Mouse (Mus musculus): ENCODE results near the gene Rpl28. TPM values are rescaled to one million over a fixed set of nuclear protein-coding genes. Genes with fewer than 3 reads are reported as not detected.
A peak's percentile ranks its signal among the peaks of the same experiment; 100 is the strongest.

The Rpl28 gene
- polyA plus RNA-seq, 1 experiment from 2014 or later, result 300 TPM

GRCm38 (mm10) chr7:4764946-4765710 lies 27.5 kb upstream of the Rpl28 start:
- 0 out of 2 replicates have a peak overlapping the region, but pooled peaks have one; percentile 11 for H3K9ac ChIP-seq (replicated peaks)
- no peaks in the 10 kb centered on the region for H3K36me3 ChIP-seq
- peaks cover 17% of the 10 kb centered on the region for H3K4me1 ChIP-seq
- H3K27ac ChIP-seq (replicated peaks), result 0 out of 2 replicates have a peak overlapping the region, but pooled peaks have one; percentile 2
- H3K9me3 ChIP-seq, result no peaks in the 10 kb centered on the region
- WGBS, result 14% methylated on average over 4 of the region's 4 CpGs
- ATAC-seq (ENCODE audit: low FRiP score, low read depth), result no peak
- no peak overlapping the region for H3K4me2 ChIP-seq (replicated peaks)
- no peak overlapping the region for H3K4me3 ChIP-seq
- H3K27me3 ChIP-seq, result peaks cover 4% of the 10 kb centered on the region; the same call in 1 of the 2 replicates

GRCm38 (mm10) chr7:4771202-4771601 lies 21.5 kb upstream of the Rpl28 start, which contains the start of gene Fam71e2:
Gene Fam71e2, minus strand, starts transcription at chr7:4771302.
- Histone ChIP-seq H3K36me3 (no peaks in the 10 kb centered on the region), H3K27me3 (peaks cover 22% of the 10 kb centered on the region), H3K4me1 (peaks cover 3% of the 10 kb centered on the region; the same call in 1 of the 2 replicates), H3K9me3 (no peaks in the 10 kb centered on the region), H3K9ac (replicated peaks) (no peak within 1 kb of the TSS), H3K4me3 (no peak within 1 kb of the TSS), H3K27ac (replicated peaks) (no peak within 1 kb of the TSS), H3K4me2 (replicated peaks) (no peak within 1 kb of the TSS)
- WGBS, result 87% methylated on average over 3 of the region's 5 CpGs
- ATAC-seq (ENCODE audit: low FRiP score, low read depth), result no peak

- peaks cover 56% of the 10 kb centered on the region for H3K27me3 ChIP-seq
- 61% methylated on average over 10 of the region's 10 CpGs for WGBS
Observed at GRCm38 (mm10) chr7:4776131-4776530, 16.5 kb upstream of the Rpl28 start.

GRCm38 (mm10) chr7:4776861-4777830 lies 15.5 kb upstream of the Rpl28 start:
- no peak overlapping the region for H3K27ac ChIP-seq (replicated peaks)
- peak overlapping the region; percentile 31 for H3K4me3 ChIP-seq
- 2% methylated on average over 35 of the region's 56 CpGs for WGBS
- ATAC-seq (ENCODE audit: low FRiP score, low read depth), result peak; percentile 89
- peaks cover 23% of the 10 kb centered on the region for H3K4me1 ChIP-seq
- H3K4me2 ChIP-seq (replicated peaks), result peak overlapping the region; percentile 48
- H3K9ac ChIP-seq (replicated peaks), result peak overlapping the region; percentile 17
- no peaks in the 10 kb centered on the region for H3K9me3 ChIP-seq
- H3K27me3 ChIP-seq, result peaks cover 56% of the 10 kb centered on the region
- no peaks in the 10 kb centered on the region for H3K36me3 ChIP-seq

More at GRCm38 (mm10) chr7:4776131-4776530, 16.5 kb upstream of the Rpl28 start:
- Histone ChIP-seq H3K27ac (replicated peaks) (no peak overlapping the region), H3K36me3 (no peaks in the 10 kb centered on the region), H3K9ac (replicated peaks) (no peak overlapping the region), H3K4me1 (peaks cover 19% of the 10 kb centered on the region), H3K4me3 (no peak overlapping the region), H3K4me2 (replicated peaks) (no peak overlapping the region), H3K9me3 (no peaks in the 10 kb centered on the region)
- no peak for ATAC-seq (ENCODE audit: low FRiP score, low read depth)

- ATAC-seq (ENCODE audit: low FRiP score, low read depth), result peak; percentile 17; the same call in 1 of the 2 replicates
- peaks cover 56% of the 10 kb centered on the region for H3K27me3 ChIP-seq
Observed at GRCm38 (mm10) chr7:4777851-4778637, 14.6 kb upstream of the Rpl28 start.

GRCm38 (mm10) chr7:4779921-4780320 lies 12.8 kb upstream of the Rpl28 start:
- H3K4me3 ChIP-seq, result no peak overlapping the region
- no peaks in the 10 kb centered on the region for H3K9me3 ChIP-seq
- no peak overlapping the region; the same call in 1 of the 2 replicates for H3K9ac ChIP-seq (replicated peaks)
- peaks cover 59% of the 10 kb centered on the region for H3K27me3 ChIP-seq
- ATAC-seq (ENCODE audit: low FRiP score, low read depth), result no peak
- no peaks in the 10 kb centered on the region for H3K36me3 ChIP-seq
- peaks cover 23% of the 10 kb centered on the region for H3K4me1 ChIP-seq
- 35% methylated on average over 5 of the region's 5 CpGs for WGBS
- no peak overlapping the region for H3K4me2 ChIP-seq (replicated peaks)
- no peak overlapping the region for H3K27ac ChIP-seq (replicated peaks)

More at GRCm38 (mm10) chr7:4777851-4778637, 14.6 kb upstream of the Rpl28 start:
- no peaks in the 10 kb centered on the region for H3K36me3 ChIP-seq
- peak overlapping the region; percentile 4; the same call in 1 of the 2 replicates for H3K9ac ChIP-seq (replicated peaks)
- H3K4me2 ChIP-seq (replicated peaks), result peak overlapping the region; percentile 48; the same call in 1 of the 2 replicates
- H3K4me1 ChIP-seq, result peaks cover 23% of the 10 kb centered on the region
- no peak overlapping the region for H3K4me3 ChIP-seq
- H3K9me3 ChIP-seq, result no peaks in the 10 kb centered on the region
- WGBS, result 3% methylated on average over 16 of the region's 20 CpGs
- H3K27ac ChIP-seq (replicated peaks), result no peak overlapping the region

GRCm38 (mm10) chr7:4782130-4782529 lies 10.5 kb upstream of the Rpl28 start:
- H3K9ac ChIP-seq (replicated peaks), result no peak overlapping the region
- no peaks in the 10 kb centered on the region for H3K9me3 ChIP-seq
- WGBS, result 58% methylated on average over 3 of the region's 3 CpGs
- no peak overlapping the region for H3K4me2 ChIP-seq (replicated peaks)
- peaks cover 46% of the 10 kb centered on the region for H3K27me3 ChIP-seq
- H3K4me3 ChIP-seq, result no peak overlapping the region
- ATAC-seq (ENCODE audit: low FRiP score, low read depth), result no peak
- no peak overlapping the region for H3K27ac ChIP-seq (replicated peaks)
- no peaks in the 10 kb centered on the region for H3K36me3 ChIP-seq
- H3K4me1 ChIP-seq, result peaks cover 19% of the 10 kb centered on the region

GRCm38 (mm10) chr7:4782759-4783158 lies 9.9 kb upstream of the Rpl28 start, which contains the start of the genes Il11 and Tmem190:
Gene Il11, minus strand, starts transcription at chr7:4782859.
Gene Tmem190, plus strand, starts transcription at chr7:4782937.
- Histone ChIP-seq H3K27ac (replicated peaks) (no peak within 1 kb of the TSS), H3K4me1 (peaks cover 13% of the 10 kb centered on the region), H3K9ac (replicated peaks) (no peak within 1 kb of the TSS), H3K4me2 (replicated peaks) (no peak within 1 kb of the TSS), H3K4me3 (no peak within 1 kb of the TSS), H3K9me3 (no peaks in the 10 kb centered on the region), H3K36me3 (no peaks in the 10 kb centered on the region), H3K27me3 (peaks cover 46% of the 10 kb centered on the region)
- WGBS, result 84% methylated on average over 2 of the region's 2 CpGs
- ATAC-seq (ENCODE audit: low FRiP score, low read depth), result no peak

GRCm38 (mm10) chr7:4783667-4784268 lies 8.9 kb upstream of the Rpl28 start:
- WGBS, result 86% methylated on average over 14 of the region's 14 CpGs
- H3K27me3 ChIP-seq, result peaks cover 46% of the 10 kb centered on the region
- no peaks in the 10 kb centered on the region for H3K9me3 ChIP-seq
- no peak overlapping the region for H3K4me3 ChIP-seq
- H3K36me3 ChIP-seq, result no peaks in the 10 kb centered on the region
- H3K4me2 ChIP-seq (replicated peaks), result no peak overlapping the region
- ATAC-seq (ENCODE audit: low FRiP score, low read depth), result no peak
- no peak overlapping the region for H3K27ac ChIP-seq (replicated peaks)
- H3K9ac ChIP-seq (replicated peaks), result no peak overlapping the region
- peaks cover 14% of the 10 kb centered on the region; the same call in 1 of the 2 replicates for H3K4me1 ChIP-seq

- peak; percentile 59 for ATAC-seq (ENCODE audit: low FRiP score, low read depth)
- Histone ChIP-seq H3K4me3 (peak overlapping the region; percentile 56), H3K27me3 (peaks cover 44% of the 10 kb centered on the region), H3K4me2 (replicated peaks) (peak overlapping the region; percentile 87), H3K9me3 (no peaks in the 10 kb centered on the region), H3K4me1 (peaks cover 13% of the 10 kb centered on the region), H3K36me3 (0 out of 2 replicates have a peak, but pooled peaks cover 2% of the 10 kb centered on the region), H3K9ac (replicated peaks) (peak overlapping the region; percentile 82), H3K27ac (replicated peaks) (peak overlapping the region; percentile 61)
- WGBS, result 2% methylated on average over 64 of the region's 64 CpGs
Observed at GRCm38 (mm10) chr7:4788499-4789435, 3.9 kb upstream of the Rpl28 start.

Data from midbrain, embryonic 12.5 days (tissue).